Mouse (Mus musculus): ENCODE measurements around the gene Vkorc1l1. TPM values are rescaled to one million over a fixed set of nuclear protein-coding genes. Genes with fewer than 3 reads are reported as not detected.

Vkorc1l1 gene
- 33.4 and 41.3 TPM in 2 replicates for polyA plus RNA-seq (2014; fragmentation: Nextera tagmentation; extraction: Ambion mirVana)

GRCm38 (mm10) chr5:129941495-129942045 is at the start of gene Vkorc1l1:
TSS of gene Vkorc1l1 (plus strand) at chr5:129941970.
- H3K27me3 ChIP-seq (ENCODE audit: control insufficient read depth, insufficient read depth, low read length): no peaks in the 10 kb centered on the region
- H3K36me3 ChIP-seq (replicated peaks; ENCODE audit: control insufficient read depth, insufficient read depth, low read depth, low read length): no peaks in the 10 kb centered on the region
- H3K4me3 ChIP-seq (ENCODE audit: low read depth, low read length): peak within 1 kb of the TSS; percentile 86
- H3K27ac ChIP-seq (replicated peaks; ENCODE audit: low read depth, low read length): 0 out of 2 replicates have a peak within 1 kb of the TSS, but pooled peaks have one; percentile 52
- peak; percentile 99 for DNase-seq (ENCODE audit: low spot score)
- no peaks in the 10 kb centered on the region for H3K4me1 ChIP-seq (ENCODE audit: control insufficient read depth, insufficient read depth, low read length)
- peak within 1 kb of the TSS; percentile 43 for H3K4me2 ChIP-seq (ENCODE audit: low read depth, low read length)
- H3K9me3 ChIP-seq (replicated peaks; ENCODE audit: control insufficient read depth, low read length): no peaks in the 10 kb centered on the region
- peak; percentile 98 for ATAC-seq (replicated peaks; ENCODE audit: insufficient number of reproducible peaks, low FRiP score, low TSS enrichment, low read depth)
- WGBS: under 1% methylated on average over 51 of the region's 59 CpGs
- peak within 1 kb of the TSS; percentile 81 for H3K9ac ChIP-seq (replicated peaks; ENCODE audit: low read length)

GRCm38 (mm10) chr5:129895198-129896088 is 46.3 kb upstream of the Vkorc1l1 start, which contains the start of gene Zbed5:
TSS of gene Zbed5 (plus strand) at chr5:129895723.
- peak; percentile 97 for ATAC-seq (replicated peaks; ENCODE audit: insufficient number of reproducible peaks, low FRiP score, low TSS enrichment, low read depth)
- Histone ChIP-seq H3K4me1 (ENCODE audit: control insufficient read depth, insufficient read depth, low read length) (no peaks in the 10 kb centered on the region), H3K9ac (replicated peaks; ENCODE audit: low read length) (peak within 1 kb of the TSS; percentile 69), H3K27ac (replicated peaks; ENCODE audit: low read depth, low read length) (no peak within 1 kb of the TSS), H3K4me3 (ENCODE audit: low read depth, low read length) (peak within 1 kb of the TSS; percentile 66), H3K27me3 (ENCODE audit: control insufficient read depth, insufficient read depth, low read length) (no peaks in the 10 kb centered on the region), H3K36me3 (replicated peaks; ENCODE audit: control insufficient read depth, insufficient read depth, low read depth, low read length) (no peaks in the 10 kb centered on the region), H3K4me2 (ENCODE audit: low read depth, low read length) (peak within 1 kb of the TSS; percentile 71), H3K9me3 (replicated peaks; ENCODE audit: control insufficient read depth, low read length) (no peaks in the 10 kb centered on the region)
- WGBS: 3% methylated on average over 44 of the region's 44 CpGs
- DNase-seq (ENCODE audit: low spot score): peak; percentile 95

GRCm38 (mm10) chr5:129898449-129898848 is 43.3 kb upstream of the Vkorc1l1 start, which contains the start of gene Phkg1:
TSS of gene Phkg1 (minus strand) at chr5:129898549.
- H3K4me1 ChIP-seq (ENCODE audit: control insufficient read depth, insufficient read depth, low read length): no peaks in the 10 kb centered on the region
- no peak within 1 kb of the TSS for H3K9ac ChIP-seq (replicated peaks; ENCODE audit: low read length)
- ATAC-seq (replicated peaks; ENCODE audit: insufficient number of reproducible peaks, low FRiP score, low TSS enrichment, low read depth) (no peak), DNase-seq (ENCODE audit: low spot score) (no peak)
- no peak within 1 kb of the TSS for H3K4me3 ChIP-seq (ENCODE audit: low read depth, low read length)
- H3K36me3 ChIP-seq (replicated peaks; ENCODE audit: control insufficient read depth, insufficient read depth, low read depth, low read length): no peaks in the 10 kb centered on the region; the same call in none of the 2 replicates
- H3K9me3 ChIP-seq (replicated peaks; ENCODE audit: control insufficient read depth, low read length): no peaks in the 10 kb centered on the region
- H3K27ac ChIP-seq (replicated peaks; ENCODE audit: low read depth, low read length): no peak within 1 kb of the TSS
- H3K27me3 ChIP-seq (ENCODE audit: control insufficient read depth, insufficient read depth, low read length): no peaks in the 10 kb centered on the region
- WGBS: 82% methylated on average over 1 of the region's 1 CpGs
- H3K4me2 ChIP-seq (ENCODE audit: low read depth, low read length): no peak within 1 kb of the TSS

GRCm38 (mm10) chr5:129907775-129908174 is 34.0 kb upstream of the Vkorc1l1 start:
- ATAC-seq (replicated peaks; ENCODE audit: insufficient number of reproducible peaks, low FRiP score, low TSS enrichment, low read depth): no peak
- H3K27me3 ChIP-seq (ENCODE audit: control insufficient read depth, insufficient read depth, low read length): no peaks in the 10 kb centered on the region
- H3K27ac ChIP-seq (replicated peaks; ENCODE audit: low read depth, low read length): peak overlapping the region; percentile 78; the same call in 1 of the 2 replicates
- no peaks in the 10 kb centered on the region for H3K9me3 ChIP-seq (replicated peaks; ENCODE audit: control insufficient read depth, low read length)
- H3K9ac ChIP-seq (replicated peaks; ENCODE audit: low read length): peak overlapping the region; percentile 67
- H3K4me1 ChIP-seq (ENCODE audit: control insufficient read depth, insufficient read depth, low read length): no peaks in the 10 kb centered on the region
- 26% methylated on average over 4 of the region's 4 CpGs for WGBS
- peak; percentile 16 for DNase-seq (ENCODE audit: low spot score)
- peak overlapping the region; percentile 65 for H3K4me3 ChIP-seq (ENCODE audit: low read depth, low read length)
- peak overlapping the region; percentile 64 for H3K4me2 ChIP-seq (ENCODE audit: low read depth, low read length)
- H3K36me3 ChIP-seq (replicated peaks; ENCODE audit: control insufficient read depth, insufficient read depth, low read depth, low read length): no peaks in the 10 kb centered on the region

DNA sequence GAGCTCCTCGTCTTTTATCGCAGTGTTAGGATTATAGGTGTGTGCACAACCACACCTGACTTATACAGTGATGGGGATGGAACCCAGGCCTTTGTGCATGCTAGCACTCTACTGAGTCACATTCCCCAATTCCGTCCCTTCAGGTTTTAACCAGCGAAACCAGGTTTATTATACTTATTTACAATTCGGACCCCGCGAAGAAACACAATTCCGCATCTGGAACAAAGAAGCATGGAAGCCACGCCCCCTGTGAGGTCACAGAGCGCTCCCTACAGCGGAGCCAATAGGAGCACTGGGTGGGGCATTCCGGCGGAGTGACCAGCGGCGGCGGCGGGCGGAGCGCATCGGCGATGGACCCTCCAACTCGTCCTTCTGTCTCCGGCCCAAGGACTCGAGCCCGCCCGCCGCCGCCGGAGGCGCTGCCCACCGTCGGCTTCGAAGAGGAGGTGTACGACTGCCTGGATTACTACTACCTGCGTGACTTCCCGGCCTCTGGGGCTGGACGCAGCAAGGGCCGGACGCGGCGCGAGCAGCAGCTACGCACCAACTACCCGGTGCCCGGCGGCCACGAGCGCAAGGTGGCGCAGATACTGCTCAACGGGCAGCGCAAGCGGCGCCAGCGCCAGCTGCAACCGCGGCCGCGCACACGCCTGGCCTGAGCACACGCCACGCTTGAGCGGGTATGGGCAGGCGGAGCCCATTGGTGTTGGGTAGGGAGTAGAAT is 33.4 kb upstream of the Vkorc1l1 start, which contains the start of gene Nupr1l:
TSS of gene Nupr1l (plus strand) at position 299 of the 724 bp plus-strand sequence.
- Histone ChIP-seq H3K4me1 (ENCODE audit: control insufficient read depth, insufficient read depth, low read length) (no peaks in the 10 kb centered on the region), H3K9me3 (replicated peaks; ENCODE audit: control insufficient read depth, low read length) (no peaks in the 10 kb centered on the region), H3K9ac (replicated peaks; ENCODE audit: low read length) (peak within 1 kb of the TSS; percentile 86), H3K27ac (replicated peaks; ENCODE audit: low read depth, low read length) (peak within 1 kb of the TSS; percentile 78), H3K4me2 (ENCODE audit: low read depth, low read length) (peak within 1 kb of the TSS; percentile 64), H3K4me3 (ENCODE audit: low read depth, low read length) (peak within 1 kb of the TSS; percentile 65), H3K36me3 (replicated peaks; ENCODE audit: control insufficient read depth, insufficient read depth, low read depth, low read length) (no peaks in the 10 kb centered on the region), H3K27me3 (ENCODE audit: control insufficient read depth, insufficient read depth, low read length) (no peaks in the 10 kb centered on the region)
- DNase-seq (ENCODE audit: low spot score): peak; percentile 99
- WGBS: under 1% methylated on average over 63 of the region's 63 CpGs
- ATAC-seq (replicated peaks; ENCODE audit: insufficient number of reproducible peaks, low FRiP score, low TSS enrichment, low read depth): peak; percentile 96

GRCm38 (mm10) chr5:129909147-129909546 is 32.6 kb upstream of the Vkorc1l1 start:
- no peaks in the 10 kb centered on the region for H3K36me3 ChIP-seq (replicated peaks; ENCODE audit: control insufficient read depth, insufficient read depth, low read depth, low read length)
- H3K9me3 ChIP-seq (replicated peaks; ENCODE audit: control insufficient read depth, low read length): no peaks in the 10 kb centered on the region
- no peaks in the 10 kb centered on the region for H3K4me1 ChIP-seq (ENCODE audit: control insufficient read depth, insufficient read depth, low read length)
- H3K4me3 ChIP-seq (ENCODE audit: low read depth, low read length): peak overlapping the region; percentile 65
- H3K27me3 ChIP-seq (ENCODE audit: control insufficient read depth, insufficient read depth, low read length): no peaks in the 10 kb centered on the region
- H3K9ac ChIP-seq (replicated peaks; ENCODE audit: low read length): peak overlapping the region; percentile 86
- DNase-seq (ENCODE audit: low spot score) (no peak), ATAC-seq (replicated peaks; ENCODE audit: insufficient number of reproducible peaks, low FRiP score, low TSS enrichment, low read depth) (no peak)
- no peak overlapping the region for H3K27ac ChIP-seq (replicated peaks; ENCODE audit: low read depth, low read length)
- H3K4me2 ChIP-seq (ENCODE audit: low read depth, low read length): peak overlapping the region; percentile 64
- 74% methylated on average over 9 of the region's 9 CpGs for WGBS

DNA sequence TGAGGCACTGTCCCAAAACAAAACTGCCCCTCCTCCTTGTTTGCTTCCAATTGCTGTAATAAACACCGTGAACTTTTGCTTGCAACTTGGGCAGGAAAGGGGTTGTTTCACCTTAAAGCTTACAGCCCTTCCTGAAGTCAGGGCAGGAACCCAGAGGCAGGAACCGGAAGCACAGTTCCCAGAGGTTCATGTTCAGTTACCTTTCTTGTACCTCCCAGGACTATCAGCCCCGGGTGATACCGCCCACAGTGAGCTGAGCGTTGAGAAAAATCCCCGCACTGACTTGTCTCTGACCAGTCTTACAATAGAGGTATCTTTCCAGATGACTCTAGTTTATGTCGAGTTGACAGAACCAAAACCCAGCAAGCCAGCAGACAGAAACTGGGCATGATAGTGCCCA is 32.2 kb upstream of the Vkorc1l1 start:
- Histone ChIP-seq H3K9ac (replicated peaks; ENCODE audit: low read length) (no peak overlapping the region), H3K4me2 (ENCODE audit: low read depth, low read length) (no peak overlapping the region), H3K9me3 (replicated peaks; ENCODE audit: control insufficient read depth, low read length) (no peaks in the 10 kb centered on the region), H3K4me3 (ENCODE audit: low read depth, low read length) (no peak overlapping the region), H3K36me3 (replicated peaks; ENCODE audit: control insufficient read depth, insufficient read depth, low read depth, low read length) (no peaks in the 10 kb centered on the region), H3K27ac (replicated peaks; ENCODE audit: low read depth, low read length) (no peak overlapping the region), H3K4me1 (ENCODE audit: control insufficient read depth, insufficient read depth, low read length) (no peaks in the 10 kb centered on the region), H3K27me3 (ENCODE audit: control insufficient read depth, insufficient read depth, low read length) (no peaks in the 10 kb centered on the region)
- 86% methylated on average over 7 of the region's 7 CpGs for WGBS
- no peak for ATAC-seq (replicated peaks; ENCODE audit: insufficient number of reproducible peaks, low FRiP score, low TSS enrichment, low read depth)
- DNase-seq (ENCODE audit: low spot score): no peak
